Mouse (Mus musculus) heart, postnatal 0 days (tissue): ENCODE measurements around the gene Gpr155.

Experiments
- CTCF ChIP-seq: IDR thresholded peaks from 2 replicates; pipeline ENCODE4 v1.5.1; 2016; ENCODE audit warnings: antibody characterized with exemption, control low read depth, low read depth
- EP300 ChIP-seq: IDR thresholded peaks from 2 replicates; pipeline ENCODE4 v1.6.1; 2016; ENCODE audit warnings: antibody characterized with exemption, low read depth

DNA sequence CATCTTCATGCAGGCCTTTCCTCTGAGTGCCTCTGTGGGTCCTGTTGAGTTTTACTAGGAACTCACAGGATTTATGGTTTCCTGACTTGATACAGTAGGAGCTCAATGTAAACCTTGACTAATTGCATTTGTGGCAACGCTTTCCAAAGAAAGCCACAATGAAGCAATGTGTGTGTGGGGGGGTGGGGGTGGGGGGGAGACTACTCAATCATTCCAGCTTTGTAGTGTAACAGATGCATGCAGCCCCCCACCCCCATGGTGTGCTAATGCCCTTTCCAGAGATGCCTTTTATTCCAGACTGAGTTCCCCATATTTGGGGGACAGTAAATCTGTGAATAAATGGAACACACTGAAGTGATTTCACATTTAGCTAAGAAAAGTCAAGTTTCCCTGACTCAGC, 15.3 kb upstream of the Gpr155 start:
- no peak for TF ChIP-seq EP300
- no peak for TF ChIP-seq CTCF
